8 mouse cellular contexts compared by ENCODE assay signal in genomic region chr13:34154931-34155272, GRCm38 (mm10). TPM values are rescaled to one million over a fixed set of nuclear protein-coding genes. Genes with fewer than 3 reads are reported as not detected.
DNase-seq lines count a peak whose midpoint lies in the region; ATAC-seq lines count a peak whose summit lies in the region.

No protein-coding gene starts in this region.

- H3K4me2 ChIP-seq in embryonic facial prominence, embryonic 15.5 days (replicated peaks), result peak overlapping the region; percentile 36

- no peaks in the 10 kb centered on the region for H3K36me3 ChIP-seq in embryonic facial prominence, embryonic 15.5 days
- H3K36me3 ChIP-seq in hindbrain, embryonic 10.5 days, result no peaks in the 10 kb centered on the region

- no peak for ATAC-seq in frontal cortex, adult (ENCODE audit: low TSS enrichment)
- ATAC-seq in embryonic facial prominence, embryonic 15.5 days (ENCODE audit: insufficient number of reproducible peaks, low FRiP score, low TSS enrichment, low read depth), result no peak

- peak overlapping the region; percentile 55 for H3K27ac ChIP-seq in embryonic facial prominence, embryonic 15.5 days (replicated peaks)
- H3K27ac ChIP-seq in hindbrain, embryonic 10.5 days, result peak overlapping the region; percentile 83

- H3K9me3 ChIP-seq in embryonic facial prominence, embryonic 15.5 days (replicated peaks), result no peaks in the 10 kb centered on the region
- H3K9me3 ChIP-seq in hindbrain, embryonic 10.5 days, result no peaks in the 10 kb centered on the region

- peaks cover 38% of the 10 kb centered on the region for H3K4me1 ChIP-seq in embryonic facial prominence, embryonic 15.5 days
- H3K4me1 ChIP-seq in hindbrain, embryonic 10.5 days (replicated peaks), result peaks cover 43% of the 10 kb centered on the region

- DNase-seq in frontal cortex, postnatal 36 days (ENCODE audit: low spot score in 2 of 2), result peak; percentile 61 to 78
- peak; percentile 47 for DNase-seq in adrenal gland, postnatal 25 days
- DNase-seq in hindbrain, embryonic 10.5 days (ENCODE audit: low spot score), result peak; percentile 59
- DNase-seq in layer of hippocampus, postnatal 36 days, result peak; percentile 42 to 66
- DNase-seq in lung, postnatal 25 days (ENCODE audit: low spot score), result peak; percentile 77
- peak; percentile 76 for DNase-seq in right cerebral cortex, postnatal 14 days

- 31% methylated on average over 3 of the region's 3 CpGs for WGBS in embryonic facial prominence, embryonic 15.5 days
- 37% methylated on average over 3 of the region's 3 CpGs for WGBS in hindbrain, embryonic 10.5 days

- no peaks in the 10 kb centered on the region for H3K27me3 ChIP-seq in embryonic facial prominence, embryonic 15.5 days
- no peaks in the 10 kb centered on the region for H3K27me3 ChIP-seq in hindbrain, embryonic 10.5 days (ENCODE audit: insufficient read depth, poor library complexity, severe bottlenecking)

- H3K4me3 ChIP-seq in embryonic facial prominence, embryonic 15.5 days (replicated peaks), result peak overlapping the region; percentile 27
- H3K4me3 ChIP-seq in hindbrain, embryonic 10.5 days, result peak overlapping the region; percentile 18; the same call in 1 of the 2 replicates

- H3K9ac ChIP-seq in embryonic facial prominence, embryonic 15.5 days, result no peak overlapping the region

RNA-seq across cellular contexts. Expression of gene Psmg4, which starts 7.9 kb away (rescaled TPM):
- total RNA-seq in adrenal gland, postnatal 25 days (2021), result 29.7 and 29.9 TPM in 2 replicates
- polyA plus RNA-seq in embryonic facial prominence, embryonic 15.5 days (2015; fragmentation: Nextera tagmentation; extraction: Ambion mirVana), result 72.6 and 76.4 TPM in 2 replicates
- polyA plus RNA-seq in hindbrain, embryonic 10.5 days (2016; fragmentation: Nextera tagmentation; extraction: Ambion mirVana), result 115 and 116 TPM in 2 replicates
- total RNA-seq in layer of hippocampus, postnatal 36 days (2021), result 10 to 100 TPM; 25.1 TPM

RNA-seq across cellular contexts. Expression of gene Tubb2b, which starts 24.6 kb away (rescaled TPM):
- 0.71 and 0.76 TPM in 2 replicates for total RNA-seq in adrenal gland, postnatal 25 days (2021)
- 55.4 and 56.9 TPM in 2 replicates for polyA plus RNA-seq in embryonic facial prominence, embryonic 15.5 days (2015; fragmentation: Nextera tagmentation; extraction: Ambion mirVana)
- 187 and 370 TPM in 2 replicates for polyA plus RNA-seq in hindbrain, embryonic 10.5 days (2016; fragmentation: Nextera tagmentation; extraction: Ambion mirVana)
- 100 to 1,000 TPM; 255 to 264 TPM for total RNA-seq in layer of hippocampus, postnatal 36 days (2021)

Comparison
In these comparisons a context has a peak if more than half of its experiments do, and no peak if none do; other contexts are left out.
1. RNA of gene Tubb2b, which starts 24.6 kb away (total RNA-seq): 255 to 264 TPM in layer of hippocampus, postnatal 36 days; 0.71 to 0.76 TPM in adrenal gland, postnatal 25 days; every median in the first group is over 100 times any median in the second.
2. Peak in every context shown above with its lines, with median percentiles within 50 percentile points of each other: DNase-seq.